Mouse (Mus musculus): ENCODE data around the gene Gm7138.
A peak's percentile ranks its signal among the peaks of the same experiment; 100 is the strongest.
"Not testable (repeated sequence)": the region's sequence is repeated elsewhere in the genome, so short reads cannot be mapped to it uniquely, and the experiment has no call there.

Gm7138 gene

DNA sequence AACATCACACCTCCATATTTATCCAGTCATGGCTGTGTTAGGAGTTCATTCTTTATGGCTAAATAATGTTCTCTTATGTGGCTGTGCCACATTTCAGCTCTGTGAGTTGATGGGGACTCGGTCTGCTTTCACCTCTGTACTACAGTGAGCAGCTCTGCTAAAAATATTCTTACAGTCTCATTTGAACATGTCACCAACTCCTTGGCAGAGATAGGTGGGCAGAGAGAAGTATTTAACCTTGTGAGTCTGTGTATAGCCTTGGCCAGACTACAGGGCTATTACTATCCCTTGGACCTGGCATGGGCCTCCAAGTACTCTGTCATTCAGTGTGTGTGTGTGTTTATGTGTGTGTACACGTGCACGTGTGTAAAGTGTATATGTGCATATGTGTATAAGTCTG lies 4.6 kb downstream of the Gm7138 start:
- not testable (repeated sequence) for DNase-seq (ENCODE audit: low read depth, low spot score); H3K36me3 ChIP-seq (ENCODE audit: control insufficient read depth, insufficient read depth, low read length, poor library complexity, severe bottlenecking)

DNA sequence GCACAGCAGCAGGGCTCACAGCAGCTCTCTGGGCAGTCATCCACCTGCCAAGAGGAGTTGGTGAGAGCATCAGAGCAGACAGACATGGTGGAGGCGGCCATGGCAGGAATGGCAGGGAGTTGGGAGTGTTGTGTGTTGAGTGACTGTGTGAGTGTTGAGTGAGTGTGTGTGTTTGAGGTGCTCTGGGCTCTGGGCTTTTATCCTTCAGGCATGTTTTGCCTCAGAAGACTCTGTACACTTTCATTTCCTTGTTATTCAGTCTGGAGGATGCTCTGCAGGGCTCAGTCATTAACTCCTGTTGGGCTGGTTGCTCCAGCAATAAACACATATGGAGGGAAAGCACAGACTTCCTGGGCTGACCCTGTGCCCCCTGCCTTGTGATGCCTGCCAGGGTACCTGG lies 5.5 kb downstream of the Gm7138 start, which contains the start of gene Gm3238:
Gm3238 (minus strand) TSS at position 101 of the 400 bp plus-strand sequence.
- not testable (repeated sequence) for H3K27me3 ChIP-seq (ENCODE audit: control insufficient read depth, insufficient read depth, low read length, poor library complexity, severe bottlenecking); H3K36me3 ChIP-seq (ENCODE audit: control insufficient read depth, insufficient read depth, low read length, poor library complexity, severe bottlenecking); DNase-seq (ENCODE audit: low read depth, low spot score)

More for the DNA sequence above, 4.6 kb downstream of the Gm7138 start:
- H3K27me3 ChIP-seq (ENCODE audit: control insufficient read depth, insufficient read depth, low read length, poor library complexity, severe bottlenecking), result not testable (repeated sequence)

DNA sequence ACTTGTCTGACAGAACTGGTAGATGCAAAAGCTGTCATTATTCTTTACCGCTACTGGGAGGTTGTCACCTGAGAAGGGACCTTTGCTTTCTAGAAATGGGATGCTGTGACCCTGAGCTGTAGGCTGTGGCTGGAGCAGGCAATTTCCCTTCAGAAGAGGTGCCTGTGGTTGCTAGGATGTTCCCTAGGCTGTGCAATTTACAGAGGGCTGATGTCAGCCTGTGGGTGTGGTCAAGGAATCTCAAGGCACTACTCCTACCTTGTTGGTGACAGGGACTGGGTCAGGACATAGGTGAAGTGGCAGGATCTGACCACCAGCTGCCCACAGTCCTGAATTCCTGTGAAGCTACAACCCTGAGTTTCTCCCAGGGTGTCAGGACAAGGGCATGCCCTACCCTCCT lies 7.0 kb downstream of the Gm7138 start:
- Histone ChIP-seq H3K36me3 (ENCODE audit: control insufficient read depth, insufficient read depth, low read length, poor library complexity, severe bottlenecking) (no peaks in the 10 kb centered on the region), H3K27me3 (ENCODE audit: control insufficient read depth, insufficient read depth, low read length, poor library complexity, severe bottlenecking) (no peaks in the 10 kb centered on the region)
- DNase-seq (ENCODE audit: low read depth, low spot score), result no peak

GRCm38 (mm10) chr10:77759582-77759981 lies 17.2 kb downstream of the Gm7138 start, which contains the start of gene Gm3233:
Gene Gm3233, minus strand, starts transcription at chr10:77759682.
- not testable (repeated sequence) for H3K27me3 ChIP-seq (ENCODE audit: control insufficient read depth, insufficient read depth, low read length, poor library complexity, severe bottlenecking); DNase-seq (ENCODE audit: low read depth, low spot score); H3K36me3 ChIP-seq (ENCODE audit: control insufficient read depth, insufficient read depth, low read length, poor library complexity, severe bottlenecking)

GRCm38 (mm10) chr10:77753448-77753847 lies 23.3 kb downstream of the Gm7138 start:
- Histone ChIP-seq H3K36me3 (ENCODE audit: control insufficient read depth, insufficient read depth, low read length, poor library complexity, severe bottlenecking) (no peaks in the 10 kb centered on the region), H3K27me3 (ENCODE audit: control insufficient read depth, insufficient read depth, low read length, poor library complexity, severe bottlenecking) (no peaks in the 10 kb centered on the region)
- peak; percentile 13 for DNase-seq (ENCODE audit: low read depth, low spot score)

DNA sequence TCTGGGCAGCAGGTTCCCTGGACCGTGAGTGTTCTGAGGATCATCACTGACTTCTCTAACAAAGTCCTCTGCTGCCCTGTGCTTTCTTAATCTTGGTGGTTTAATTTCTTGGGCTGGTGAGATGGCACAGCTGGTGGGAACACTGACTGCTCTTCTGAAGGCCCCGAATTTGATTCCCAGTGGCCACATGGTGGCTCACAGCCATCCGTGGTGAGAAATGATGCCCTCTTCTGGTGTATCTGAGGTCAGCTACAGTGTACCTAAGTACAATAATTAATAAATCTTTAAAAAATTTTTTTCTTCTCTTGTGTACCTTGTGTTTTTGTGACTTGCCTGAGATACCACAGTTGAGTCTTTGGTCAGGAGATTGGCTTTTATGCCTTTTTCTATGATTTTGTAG lies 24.4 kb downstream of the Gm7138 start:
- H3K36me3 ChIP-seq (ENCODE audit: control insufficient read depth, insufficient read depth, low read length, poor library complexity, severe bottlenecking); H3K27me3 ChIP-seq (ENCODE audit: control insufficient read depth, insufficient read depth, low read length, poor library complexity, severe bottlenecking): not testable (repeated sequence)
- DNase-seq (ENCODE audit: low read depth, low spot score), result peak; percentile 15

- H3K36me3 ChIP-seq (ENCODE audit: control insufficient read depth, insufficient read depth, low read length, poor library complexity, severe bottlenecking); H3K27me3 ChIP-seq (ENCODE audit: control insufficient read depth, insufficient read depth, low read length, poor library complexity, severe bottlenecking): not testable (repeated sequence)
These were observed 25.5 kb downstream of the Gm7138 start, which contains the start of gene Gm9736 for GRCm38 (mm10) chr10:77751254-77751653. Gene Gm9736, minus strand, starts transcription at chr10:77751354.

DNA sequence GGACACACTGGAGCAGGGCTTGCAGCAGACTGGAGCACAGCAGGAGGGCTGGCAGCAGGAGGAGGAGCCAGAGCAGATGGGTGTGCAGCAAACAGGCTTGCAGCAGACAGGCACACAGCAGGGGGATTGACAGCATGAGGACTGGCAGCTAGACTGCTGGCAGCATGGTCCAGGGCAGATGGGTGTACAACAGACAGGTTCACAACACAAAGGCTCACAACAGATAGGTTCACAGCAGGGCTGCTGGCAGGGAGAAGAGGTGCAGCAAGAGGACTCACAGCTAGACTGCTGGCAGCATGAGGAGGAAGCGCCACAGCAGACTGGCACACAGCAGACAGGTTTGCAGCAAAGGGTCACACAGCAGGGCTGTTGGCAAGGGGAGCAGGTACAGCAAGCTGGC lies 26.1 kb downstream of the Gm7138 start:
- H3K36me3 ChIP-seq (ENCODE audit: control insufficient read depth, insufficient read depth, low read length, poor library complexity, severe bottlenecking), result not testable (repeated sequence)

More at GRCm38 (mm10) chr10:77751254-77751653, 25.5 kb downstream of the Gm7138 start, which contains the start of gene Gm9736:
- DNase-seq (ENCODE audit: low read depth, low spot score), result not testable (repeated sequence)

GRCm38 (mm10) chr10:77741924-77742688 lies 34.6 kb downstream of the Gm7138 start, which contains the start of gene Gm18596:
Gene Gm18596, minus strand, starts transcription at chr10:77742638.
- not testable (repeated sequence) for H3K36me3 ChIP-seq (ENCODE audit: control insufficient read depth, insufficient read depth, low read length, poor library complexity, severe bottlenecking); DNase-seq (ENCODE audit: low read depth, low spot score); H3K27me3 ChIP-seq (ENCODE audit: control insufficient read depth, insufficient read depth, low read length, poor library complexity, severe bottlenecking)

More for the DNA sequence above, 26.1 kb downstream of the Gm7138 start:
- H3K27me3 ChIP-seq (ENCODE audit: control insufficient read depth, insufficient read depth, low read length, poor library complexity, severe bottlenecking); DNase-seq (ENCODE audit: low read depth, low spot score): not testable (repeated sequence)

GRCm38 (mm10) chr10:77738929-77739328 lies 37.8 kb downstream of the Gm7138 start:
- Histone ChIP-seq H3K27me3 (ENCODE audit: control insufficient read depth, insufficient read depth, low read length, poor library complexity, severe bottlenecking) (no peaks in the 10 kb centered on the region), H3K36me3 (ENCODE audit: control insufficient read depth, insufficient read depth, low read length, poor library complexity, severe bottlenecking) (no peaks in the 10 kb centered on the region)

GRCm38 (mm10) chr10:77735928-77736327 lies 40.8 kb downstream of the Gm7138 start:
- no peaks in the 10 kb centered on the region for H3K36me3 ChIP-seq (ENCODE audit: control insufficient read depth, insufficient read depth, low read length, poor library complexity, severe bottlenecking)
- no peaks in the 10 kb centered on the region for H3K27me3 ChIP-seq (ENCODE audit: control insufficient read depth, insufficient read depth, low read length, poor library complexity, severe bottlenecking)
- DNase-seq (ENCODE audit: low read depth, low spot score), result no peak

More at GRCm38 (mm10) chr10:77738929-77739328, 37.8 kb downstream of the Gm7138 start:
- DNase-seq (ENCODE audit: low read depth, low spot score), result no peak

DNA sequence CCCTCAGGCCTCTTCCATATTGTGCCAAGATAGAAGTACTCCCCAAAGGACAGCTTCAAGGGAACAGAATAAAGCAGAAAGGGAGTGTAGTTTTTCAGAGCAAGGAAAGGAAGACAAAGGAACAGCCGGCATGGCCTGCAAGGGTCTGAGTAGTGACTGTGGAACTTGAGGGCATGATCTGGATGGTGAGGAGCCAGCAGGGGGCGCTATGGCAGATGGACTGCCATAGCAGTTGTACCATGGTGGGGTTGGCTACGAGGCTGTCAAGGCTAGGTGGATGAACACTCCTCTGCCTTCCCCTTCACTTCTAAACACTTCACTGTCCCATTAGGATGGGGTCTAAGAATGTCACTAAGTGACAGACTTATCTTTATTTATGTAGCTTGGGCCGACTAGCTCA lies 47.5 kb downstream of the Gm7138 start:
- no peaks in the 10 kb centered on the region for H3K27me3 ChIP-seq (ENCODE audit: control insufficient read depth, insufficient read depth, low read length, poor library complexity, severe bottlenecking)
- H3K36me3 ChIP-seq (ENCODE audit: control insufficient read depth, insufficient read depth, low read length, poor library complexity, severe bottlenecking), result no peaks in the 10 kb centered on the region
- peak; percentile 26 for DNase-seq (ENCODE audit: low read depth, low spot score)

- DNase-seq (ENCODE audit: low read depth, low spot score), result no peak
- Histone ChIP-seq H3K36me3 (ENCODE audit: control insufficient read depth, insufficient read depth, low read length, poor library complexity, severe bottlenecking) (no peaks in the 10 kb centered on the region), H3K27me3 (ENCODE audit: control insufficient read depth, insufficient read depth, low read length, poor library complexity, severe bottlenecking) (no peaks in the 10 kb centered on the region)
These were observed 48.5 kb downstream of the Gm7138 start for GRCm38 (mm10) chr10:77728280-77728679.

Data from splenic B cell, adult 2 months (primary cell).